Mouse (Mus musculus): ENCODE data around the gene Atp2b2.

DNA sequence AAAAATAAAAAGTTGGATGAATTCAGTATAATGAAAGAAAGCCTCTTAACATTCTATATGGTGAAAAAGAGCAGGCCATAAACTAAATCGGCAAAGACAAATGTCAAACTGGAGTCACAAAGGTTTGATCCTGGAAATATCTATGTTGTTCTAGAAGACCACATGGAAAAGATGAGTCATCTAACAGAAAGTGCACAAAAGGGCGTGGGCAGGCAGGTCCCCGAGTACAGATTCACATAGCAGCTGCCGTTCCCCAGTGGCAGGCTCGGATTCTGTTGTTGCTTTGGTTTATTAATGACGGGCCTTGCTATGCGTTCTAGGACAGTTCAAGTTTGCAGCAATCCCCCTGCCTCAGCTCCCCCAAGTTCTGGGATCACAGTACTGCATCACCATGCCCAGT lies 12.9 kb upstream of the Atp2b2 start:
- TF ChIP-seq POLR2A (IDR thresholded peaks at IDR 0.05; ENCODE audit: borderline replicate concordance, extremely low read depth, low read depth, low read length) (no peak), CTCF (IDR thresholded peaks at IDR 0.05; ENCODE audit: insufficient read depth, low read length) (no peak)

All from lung, adult 2 months (tissue).